Mouse (Mus musculus): ENCODE measurements around the gene Lrig2. TPM values are rescaled to one million over a fixed set of nuclear protein-coding genes. Genes with fewer than 3 reads are reported as not detected.

Lrig2 gene
- total and polyA plus RNA-seq, 2 experiments from 2014 or later = 20.2 to 50.1 TPM

GRCm38 (mm10) chr3:104442357-104442756 lies 69.4 kb downstream of the Lrig2 start:
- H3K27me3 ChIP-seq (ENCODE audit: insufficient read depth, low read length) = no peaks in the 10 kb centered on the region
- no peak; the same call in 1 of the 2 replicates for ATAC-seq (ENCODE audit: low FRiP score)
- no peak for DNase-seq (ENCODE audit: low spot score)
- H3K4me1 ChIP-seq (ENCODE audit: insufficient read depth, low read length) = no peaks in the 10 kb centered on the region
- TF ChIP-seq CTCF (IDR thresholded peaks at IDR 0.05) = no peak
- peak overlapping the region; percentile 38 for H3K4me2 ChIP-seq (ENCODE audit: low read depth, low read length, poor library complexity, severe bottlenecking)
- H3K9ac ChIP-seq (replicated peaks; ENCODE audit: low read length, poor library complexity, severe bottlenecking) = peak overlapping the region; percentile 34; the same call in 1 of the 2 replicates
- 10% methylated on average over 5 of the region's 5 CpGs for WGBS
- no peak overlapping the region for H3K4me3 ChIP-seq (ENCODE audit: low read depth, low read length)
- H3K36me3 ChIP-seq (ENCODE audit: insufficient read depth, low read length) = no peaks in the 10 kb centered on the region
- H3K9me3 ChIP-seq (ENCODE audit: low read length) = no peaks in the 10 kb centered on the region
- no peak overlapping the region for H3K27ac ChIP-seq (ENCODE audit: low read depth, low read length)

DNA sequence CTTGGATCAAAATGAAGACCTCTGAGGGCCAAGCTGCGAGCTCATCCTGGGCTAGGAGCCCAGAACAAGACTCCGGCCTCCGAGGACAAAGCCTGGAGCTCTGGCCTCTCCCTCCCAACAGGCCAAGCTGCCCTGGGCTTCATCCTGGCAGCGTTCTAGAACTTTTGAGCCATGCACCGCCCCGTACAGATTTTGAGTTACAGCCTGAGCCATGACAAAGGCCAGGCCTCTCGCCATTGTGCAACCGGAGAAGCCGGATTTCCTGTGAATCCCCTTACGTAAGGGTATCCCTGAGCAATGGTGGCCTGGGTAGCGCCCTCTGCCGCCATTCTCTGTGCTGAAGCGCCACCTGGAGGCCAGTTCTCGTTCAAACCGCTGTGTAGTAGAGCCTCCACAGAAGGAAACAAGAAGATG lies 69.8 kb downstream of the Lrig2 start:
- 11% methylated on average over 15 of the region's 15 CpGs for WGBS
- H3K4me2 ChIP-seq (ENCODE audit: low read depth, low read length, poor library complexity, severe bottlenecking) = peak overlapping the region; percentile 38
- peak; percentile 99 for TF ChIP-seq CTCF (IDR thresholded peaks at IDR 0.05)
- no peak overlapping the region for H3K9ac ChIP-seq (replicated peaks; ENCODE audit: low read length, poor library complexity, severe bottlenecking)
- no peaks in the 10 kb centered on the region for H3K36me3 ChIP-seq (ENCODE audit: insufficient read depth, low read length)
- H3K27me3 ChIP-seq (ENCODE audit: insufficient read depth, low read length) = no peaks in the 10 kb centered on the region
- ATAC-seq (ENCODE audit: low FRiP score) (peak; percentile 94), DNase-seq (ENCODE audit: low spot score) (peak; percentile 96)
- H3K4me3 ChIP-seq (ENCODE audit: low read depth, low read length) = no peak overlapping the region
- no peaks in the 10 kb centered on the region for H3K9me3 ChIP-seq (ENCODE audit: low read length)
- H3K27ac ChIP-seq (ENCODE audit: low read depth, low read length) = no peak overlapping the region
- H3K4me1 ChIP-seq (ENCODE audit: insufficient read depth, low read length) = no peaks in the 10 kb centered on the region

DNA sequence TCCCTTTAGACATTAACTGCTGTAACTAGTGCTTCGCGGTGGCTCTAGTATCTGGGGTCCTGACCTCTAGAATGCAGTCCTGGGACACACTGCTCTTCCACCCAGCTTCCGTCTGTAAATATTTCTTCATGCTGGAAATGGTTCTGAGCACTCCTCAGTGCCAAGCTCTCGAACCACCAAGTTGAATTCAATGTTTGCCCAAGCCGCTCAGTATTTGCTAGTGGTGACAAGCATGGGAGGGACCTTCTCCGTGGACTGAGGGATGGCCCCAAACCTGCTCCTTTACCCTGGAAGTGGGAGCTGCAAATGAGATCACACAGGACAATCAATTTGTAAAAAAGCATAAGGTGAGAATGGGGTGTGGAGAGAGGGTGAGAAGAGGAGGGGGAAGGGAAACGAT lies 70.3 kb downstream of the Lrig2 start:
- Histone ChIP-seq H3K9ac (replicated peaks; ENCODE audit: low read length, poor library complexity, severe bottlenecking) (no peak overlapping the region), H3K36me3 (ENCODE audit: insufficient read depth, low read length) (no peaks in the 10 kb centered on the region), H3K4me1 (ENCODE audit: insufficient read depth, low read length) (no peaks in the 10 kb centered on the region), H3K27ac (ENCODE audit: low read depth, low read length) (no peak overlapping the region), H3K4me2 (ENCODE audit: low read depth, low read length, poor library complexity, severe bottlenecking) (peak overlapping the region; percentile 38), H3K4me3 (ENCODE audit: low read depth, low read length) (no peak overlapping the region), H3K27me3 (ENCODE audit: insufficient read depth, low read length) (no peaks in the 10 kb centered on the region), H3K9me3 (ENCODE audit: low read length) (no peaks in the 10 kb centered on the region)
- ATAC-seq (ENCODE audit: low FRiP score) (0 out of 2 replicates have a peak, but pooled peaks have one; percentile 14), DNase-seq (ENCODE audit: low spot score) (no peak)
- TF ChIP-seq CTCF (IDR thresholded peaks at IDR 0.05) = no peak
- WGBS = 87% methylated on average over 7 of the region's 7 CpGs

DNA sequence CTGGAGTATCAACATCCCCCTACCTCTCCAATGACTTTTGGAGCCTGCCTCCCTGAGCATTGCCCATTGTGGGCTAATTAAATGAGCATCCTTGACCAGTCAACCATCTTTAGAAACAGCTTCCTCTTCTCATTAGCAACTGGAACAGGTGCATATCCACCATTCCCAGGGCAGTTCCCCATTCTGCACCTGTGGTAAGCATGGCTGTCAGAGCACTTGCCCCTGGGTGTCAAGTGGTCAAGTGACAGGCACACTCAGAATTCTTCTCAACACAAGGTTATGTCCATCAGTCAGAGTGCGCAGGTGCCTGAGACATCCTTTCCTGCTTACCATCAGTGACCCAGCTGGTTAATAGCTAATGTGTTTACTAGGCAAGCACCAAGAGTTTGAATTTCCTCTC lies 72.9 kb downstream of the Lrig2 start:
- no peak overlapping the region for H3K9ac ChIP-seq (replicated peaks; ENCODE audit: low read length, poor library complexity, severe bottlenecking)
- no peaks in the 10 kb centered on the region for H3K27me3 ChIP-seq (ENCODE audit: insufficient read depth, low read length)
- TF ChIP-seq CTCF (IDR thresholded peaks at IDR 0.05) = no peak
- no peak for ATAC-seq (ENCODE audit: low FRiP score)
- DNase-seq (ENCODE audit: low spot score) = no peak
- no peaks in the 10 kb centered on the region for H3K36me3 ChIP-seq (ENCODE audit: insufficient read depth, low read length)
- H3K4me2 ChIP-seq (ENCODE audit: low read depth, low read length, poor library complexity, severe bottlenecking) = no peak overlapping the region
- WGBS = 89% methylated on average over 1 of the region's 1 CpGs
- no peak overlapping the region for H3K4me3 ChIP-seq (ENCODE audit: low read depth, low read length)
- no peaks in the 10 kb centered on the region for H3K4me1 ChIP-seq (ENCODE audit: insufficient read depth, low read length)
- H3K9me3 ChIP-seq (ENCODE audit: low read length) = no peaks in the 10 kb centered on the region
- no peak overlapping the region for H3K27ac ChIP-seq (ENCODE audit: low read depth, low read length)

DNA sequence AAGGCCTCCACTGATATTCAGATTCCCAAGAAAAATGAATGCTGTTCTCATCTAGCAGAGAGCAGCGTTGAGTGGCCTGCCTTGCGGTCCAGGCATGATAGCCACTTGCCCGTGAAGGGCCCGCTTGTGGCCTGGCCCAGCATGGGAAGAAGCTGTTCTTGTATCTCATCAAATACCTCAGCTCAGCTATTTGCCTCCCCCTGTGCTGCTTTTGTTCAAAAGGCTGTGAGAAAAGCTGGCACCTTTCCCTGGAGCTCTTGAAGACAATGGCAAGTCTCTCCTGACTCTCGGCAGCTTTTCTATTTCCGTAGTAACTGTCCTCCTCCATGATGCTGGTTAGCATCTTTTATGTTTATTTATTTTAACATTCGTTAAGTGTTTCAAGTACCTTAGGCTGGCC lies 74.1 kb downstream of the Lrig2 start:
- Histone ChIP-seq H3K4me3 (ENCODE audit: low read depth, low read length) (no peak overlapping the region), H3K4me1 (ENCODE audit: insufficient read depth, low read length) (no peaks in the 10 kb centered on the region), H3K9me3 (ENCODE audit: low read length) (no peaks in the 10 kb centered on the region), H3K9ac (replicated peaks; ENCODE audit: low read length, poor library complexity, severe bottlenecking) (no peak overlapping the region), H3K4me2 (ENCODE audit: low read depth, low read length, poor library complexity, severe bottlenecking) (no peak overlapping the region), H3K27me3 (ENCODE audit: insufficient read depth, low read length) (no peaks in the 10 kb centered on the region), H3K27ac (ENCODE audit: low read depth, low read length) (no peak overlapping the region), H3K36me3 (ENCODE audit: insufficient read depth, low read length) (no peaks in the 10 kb centered on the region)
- DNase-seq (ENCODE audit: low spot score) (no peak), ATAC-seq (ENCODE audit: low FRiP score) (no peak)
- no peak for TF ChIP-seq CTCF (IDR thresholded peaks at IDR 0.05)
- 48% methylated on average over 7 of the region's 7 CpGs for WGBS

DNA sequence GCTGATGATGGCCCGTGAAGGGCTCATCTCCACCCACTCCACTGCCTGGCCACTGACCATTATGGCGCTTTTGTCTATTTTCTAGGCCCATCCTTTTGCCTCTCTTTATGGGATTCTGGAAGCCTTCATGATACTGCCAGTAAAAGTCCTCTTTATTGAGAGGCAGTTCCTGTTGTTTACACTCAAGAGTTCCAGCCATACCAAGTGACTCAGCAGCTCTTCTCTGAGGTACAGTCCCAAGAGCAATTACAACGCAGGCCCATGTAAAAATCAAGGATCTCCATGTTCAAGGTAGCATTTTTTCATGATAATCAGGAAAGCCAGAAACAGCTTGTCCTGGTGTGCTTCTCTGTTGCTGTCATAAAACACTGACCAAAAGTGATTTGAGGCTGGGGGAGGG lies 75.8 kb downstream of the Lrig2 start:
- no peaks in the 10 kb centered on the region for H3K4me1 ChIP-seq (ENCODE audit: insufficient read depth, low read length)
- no peaks in the 10 kb centered on the region for H3K27me3 ChIP-seq (ENCODE audit: insufficient read depth, low read length)
- H3K36me3 ChIP-seq (ENCODE audit: insufficient read depth, low read length) = no peaks in the 10 kb centered on the region
- no peaks in the 10 kb centered on the region for H3K9me3 ChIP-seq (ENCODE audit: low read length)
- H3K27ac ChIP-seq (ENCODE audit: low read depth, low read length) = no peak overlapping the region
- no peak for DNase-seq (ENCODE audit: low spot score)
- TF ChIP-seq CTCF (IDR thresholded peaks at IDR 0.05) = no peak
- no peak for ATAC-seq (ENCODE audit: low FRiP score)
- H3K4me2 ChIP-seq (ENCODE audit: low read depth, low read length, poor library complexity, severe bottlenecking) = no peak overlapping the region
- H3K4me3 ChIP-seq (ENCODE audit: low read depth, low read length) = no peak overlapping the region
- WGBS = 96% methylated on average over 3 of the region's 3 CpGs
- no peak overlapping the region for H3K9ac ChIP-seq (replicated peaks; ENCODE audit: low read length, poor library complexity, severe bottlenecking)
